Mouse (Mus musculus): Measurements from ENCODE around the gene Pde3b.

DNA sequence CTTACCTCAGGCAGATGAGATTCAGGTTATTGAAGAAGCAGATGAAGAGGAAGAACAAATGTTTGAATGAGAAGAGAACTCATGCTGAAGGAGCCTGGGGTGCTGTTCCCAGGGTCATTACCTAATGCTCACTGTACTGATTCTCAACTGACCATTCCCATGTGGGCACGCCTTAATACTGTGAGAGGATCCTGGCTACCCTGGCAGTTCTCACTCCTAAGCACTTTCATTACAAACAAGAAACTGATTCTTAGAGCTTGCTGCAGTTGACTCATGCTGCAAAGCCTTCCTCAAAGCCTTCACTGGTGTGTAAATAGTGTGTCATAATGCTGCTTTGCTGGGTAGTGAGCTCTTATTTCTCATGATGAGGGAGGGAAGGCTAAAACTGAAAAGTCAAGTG is 121.1 kb downstream of the Pde3b start:
- TF ChIP-seq CTCF (IDR thresholded peaks at IDR 0.05; ENCODE audit: extremely low read depth, insufficient read depth, insufficient read length, insufficient replicate concordance): no peak
- TF ChIP-seq POLR2A (IDR thresholded peaks at IDR 0.05; ENCODE audit: low read depth, low read length): no peak
